Mouse (Mus musculus) lung, embryonic 16.5 days (tissue): ENCODE results near the gene Ndufa4l2. TPM values are rescaled to one million over a fixed set of nuclear protein-coding genes. Genes with fewer than 3 reads are reported as not detected.

Source experiments
- ATAC-seq: fragments of 200-750 bp; cut with Nextera tagmentation; 2 replicates; pipeline ENCODE4 v1.8.0; 2017; ENCODE audit warnings: low read depth, mild to moderate bottlenecking, moderate library complexity
- H3K27ac ChIP-seq: fragments of 300-500 bp; sonication (generic); 2 replicates; pipeline ENCODE4 v1.5.1; 2014; ENCODE audit warnings: mild to moderate bottlenecking, control low read depth, low read length
- H3K27me3 ChIP-seq: fragments of 300-500 bp; sonication (generic); 2 replicates; pipeline ENCODE4 v1.6.1; 2014; ENCODE audit warnings: low read depth, low read length, mixed read lengths; ENCODE audit not compliant: control insufficient read depth, insufficient read depth
- H3K36me3 ChIP-seq: fragments of 300-500 bp; sonication (generic); 2 replicates; pipeline ENCODE4 v1.6.1; 2014; ENCODE audit warnings: low read length; ENCODE audit not compliant: control insufficient read depth, insufficient read depth
- H3K4me1 ChIP-seq: fragments of 300-500 bp; sonication (generic); replicated peaks from 2 replicates; pipeline ENCODE4 v1.6.1; 2014; ENCODE audit warnings: low read length, mixed read lengths; ENCODE audit not compliant: control insufficient read depth, insufficient read depth
- H3K4me2 ChIP-seq: fragments of 300-500 bp; sonication (generic); 2 replicates; pipeline ENCODE4 v1.6.1; 2014; ENCODE audit warnings: low read depth, low read length, control low read depth
- H3K4me3 ChIP-seq: fragments of 300-500 bp; sonication (generic); 2 replicates; pipeline ENCODE4 v1.5.1; 2014; ENCODE audit warnings: mild to moderate bottlenecking, low read length, control low read depth
- H3K9ac ChIP-seq: fragments of 300-500 bp; sonication (generic); 2 replicates; pipeline ENCODE4 v1.6.1; 2014; ENCODE audit warnings: low read length, control low read depth
- H3K9me3 ChIP-seq: fragments of 300-500 bp; sonication (generic); 2 replicates; pipeline ENCODE4 v1.6.1; 2016; ENCODE audit warnings: low read length; ENCODE audit not compliant: control insufficient read depth
- WGBS: fragments of 180-500 bp; shearing (Covaris S2); extraction: QIAGEN DNeasy Blood & Tissue Kit; methylation state at CpG from one replicate; pipeline ENCODE4 v1.1.7; 2014; 5-methylcytosine and 5-hydroxymethylcytosine counted together
- polyA plus RNA-seq: library from polyadenylated mRNA; unstranded; fragments of >200 nt; fragmentation: Nextera tagmentation; extraction: Ambion mirVana; gene quantifications from 2 replicates; pipeline ENCODE4 v1.2.1, GENCODE M21; 2015

Ndufa4l2 gene
- polyA plus RNA-seq = 155 and 169 TPM in 2 replicates

DNA sequence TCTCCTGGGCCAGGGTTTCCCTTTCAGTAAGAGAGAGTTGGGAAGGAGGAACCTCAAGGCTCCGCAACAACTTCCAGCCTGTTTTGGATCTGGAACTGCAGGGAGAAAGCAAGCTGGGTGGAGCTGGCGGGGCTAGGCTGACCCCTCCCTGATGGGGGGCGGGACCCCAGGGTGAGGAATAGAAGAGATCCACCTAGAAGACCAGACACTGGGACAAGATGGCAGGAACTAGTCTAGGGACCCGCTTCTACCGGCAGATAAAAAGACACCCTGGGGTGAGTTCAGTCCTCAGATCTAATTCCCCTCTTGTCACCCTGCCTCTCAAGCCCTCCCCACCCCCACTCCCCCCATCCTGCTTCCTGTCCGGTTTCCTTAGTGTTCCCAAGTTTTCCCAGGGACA, at the start of gene Ndufa4l2:
Ndufa4l2 (plus strand) TSS at position 204 of the 400 bp plus-strand sequence.
- H3K4me3 ChIP-seq = peak within 1 kb of the TSS; percentile 37
- ATAC-seq = no peak
- 16% methylated on average over 6 of the region's 6 CpGs for WGBS
- H3K9ac ChIP-seq = peak within 1 kb of the TSS; percentile 41
- H3K9me3 ChIP-seq = no peaks in the 10 kb centered on the region; the same call in 1 of the 2 replicates
- peak within 1 kb of the TSS; percentile 87 for H3K27ac ChIP-seq
- H3K4me2 ChIP-seq = peak within 1 kb of the TSS; percentile 50
- peaks cover 56% of the 10 kb centered on the region for H3K4me1 ChIP-seq
- H3K27me3 ChIP-seq = peaks cover 35% of the 10 kb centered on the region
- H3K36me3 ChIP-seq = peaks cover 22% of the 10 kb centered on the region

DNA sequence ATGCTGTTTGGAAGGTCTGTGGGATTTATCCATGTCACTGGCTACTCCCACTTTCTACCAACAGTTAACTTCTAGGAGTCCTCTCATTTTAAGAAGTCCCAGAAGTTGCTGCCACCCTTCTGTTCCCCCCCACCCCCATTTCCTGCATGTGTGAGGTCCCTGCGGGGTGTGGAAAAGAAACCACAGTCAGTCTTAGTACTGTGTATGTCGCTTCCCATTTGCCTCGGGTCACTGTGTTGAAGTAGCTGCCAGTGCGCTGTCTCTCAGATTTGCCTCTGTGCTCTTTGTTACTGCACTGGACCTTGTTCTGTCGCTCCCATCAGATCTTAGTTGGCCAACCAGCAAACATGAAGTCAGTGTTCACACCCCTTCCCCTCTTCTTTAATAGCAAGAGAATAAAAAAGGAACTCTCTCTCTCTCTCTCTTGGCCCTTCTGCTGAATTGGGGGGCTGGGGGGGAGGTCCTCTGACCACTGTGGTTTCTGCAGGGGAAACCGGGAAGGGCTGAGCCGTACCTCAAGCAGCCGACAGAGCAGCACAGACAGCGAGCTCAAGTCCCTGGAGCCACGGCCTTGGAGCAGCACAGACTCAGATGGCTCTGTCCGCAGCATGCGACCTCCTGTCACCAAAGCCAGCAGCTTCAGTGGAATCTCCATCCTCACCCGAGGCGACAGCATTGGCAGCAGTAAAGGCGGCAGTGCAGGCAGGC, 43.3 kb upstream of the Ndufa4l2 start:
- H3K27ac ChIP-seq = peak overlapping the region; percentile 30; the same call in 1 of the 2 replicates
- peak; percentile 72 for ATAC-seq
- H3K27me3 ChIP-seq = no peaks in the 10 kb centered on the region
- H3K9ac ChIP-seq = no peak overlapping the region
- no peak overlapping the region for H3K4me3 ChIP-seq
- 47% methylated on average over 15 of the region's 15 CpGs for WGBS
- H3K4me2 ChIP-seq = no peak overlapping the region
- peaks cover 5% of the 10 kb centered on the region for H3K36me3 ChIP-seq
- no peaks in the 10 kb centered on the region for H3K4me1 ChIP-seq
- H3K9me3 ChIP-seq = no peaks in the 10 kb centered on the region

DNA sequence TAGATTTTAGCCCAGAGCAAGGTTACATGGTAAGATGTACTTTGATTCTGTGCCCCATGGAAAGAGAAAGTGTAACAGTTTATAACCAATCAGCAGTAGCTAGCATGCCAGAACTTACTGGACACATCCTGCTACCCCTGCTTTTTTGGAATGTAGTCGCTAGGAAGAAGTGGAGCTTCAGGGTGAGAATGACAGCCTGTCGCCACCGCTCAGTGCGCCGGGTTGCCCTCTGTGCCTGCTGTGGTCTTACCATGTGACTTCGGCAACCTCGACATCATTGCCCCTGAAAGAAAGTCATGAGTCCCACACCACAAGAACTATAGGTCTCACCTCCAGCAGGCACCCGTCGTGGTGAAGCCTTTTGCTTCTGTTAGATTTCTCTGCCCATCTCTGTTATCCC, 42.0 kb upstream of the Ndufa4l2 start:
- Histone ChIP-seq H3K9ac (no peak overlapping the region), H3K4me3 (no peak overlapping the region), H3K27ac (no peak overlapping the region), H3K4me2 (no peak overlapping the region), H3K4me1 (no peaks in the 10 kb centered on the region), H3K27me3 (no peaks in the 10 kb centered on the region), H3K9me3 (no peaks in the 10 kb centered on the region), H3K36me3 (peaks cover 5% of the 10 kb centered on the region)
- ATAC-seq = no peak
- 68% methylated on average over 9 of the region's 9 CpGs for WGBS

DNA sequence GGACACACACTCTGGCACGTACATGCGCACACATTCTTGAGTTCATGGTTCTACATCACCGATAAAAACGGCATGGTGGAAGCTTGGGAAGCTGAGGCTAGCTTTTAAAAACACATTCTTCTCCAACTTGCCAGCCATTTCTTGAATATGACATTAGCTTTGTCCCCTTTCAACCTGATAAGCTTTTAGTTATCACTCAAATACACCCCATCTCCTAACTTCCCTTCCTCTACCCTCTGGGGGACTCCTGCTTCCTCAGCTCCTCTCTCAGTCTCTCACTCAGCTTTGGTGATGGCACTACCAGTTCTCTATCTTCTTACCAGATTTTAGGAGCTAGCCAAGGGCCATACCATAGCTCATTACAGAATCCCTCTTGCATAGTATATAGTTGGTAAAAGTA, 39.6 kb upstream of the Ndufa4l2 start:
- Histone ChIP-seq H3K4me2 (no peak overlapping the region), H3K4me3 (no peak overlapping the region), H3K27ac (no peak overlapping the region), H3K36me3 (peaks cover 2% of the 10 kb centered on the region), H3K9ac (no peak overlapping the region), H3K9me3 (no peaks in the 10 kb centered on the region), H3K27me3 (no peaks in the 10 kb centered on the region), H3K4me1 (no peaks in the 10 kb centered on the region)
- no peak for ATAC-seq
- WGBS = 91% methylated on average over 4 of the region's 4 CpGs

DNA sequence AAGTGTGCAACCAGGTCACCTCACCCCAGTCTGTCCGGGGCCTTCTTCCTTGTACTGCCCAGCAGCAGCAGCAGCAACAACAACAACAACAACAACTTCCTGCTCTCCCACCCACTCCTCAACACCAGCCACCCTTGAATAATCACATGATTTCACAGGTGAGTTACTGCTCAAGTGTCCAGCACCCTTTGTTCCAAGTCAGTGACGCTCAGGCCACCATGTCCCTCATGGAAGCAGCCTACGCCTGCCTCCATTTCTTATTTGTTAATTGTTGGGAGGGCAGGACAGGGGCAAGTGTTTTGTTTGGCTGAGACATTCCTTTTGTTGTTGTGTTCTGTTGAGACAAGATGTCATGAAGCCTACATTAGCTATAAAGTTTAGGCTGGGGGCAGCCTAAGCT, 38.2 kb upstream of the Ndufa4l2 start:
- H3K4me1 ChIP-seq = no peaks in the 10 kb centered on the region; the same call in 1 of the 2 replicates
- H3K4me3 ChIP-seq = no peak overlapping the region
- H3K27ac ChIP-seq = no peak overlapping the region
- H3K4me2 ChIP-seq = no peak overlapping the region
- H3K27me3 ChIP-seq = no peaks in the 10 kb centered on the region
- H3K36me3 ChIP-seq = no peaks in the 10 kb centered on the region; the same call in none of the 2 replicates
- H3K9me3 ChIP-seq = no peaks in the 10 kb centered on the region
- 85% methylated on average over 3 of the region's 3 CpGs for WGBS
- H3K9ac ChIP-seq = no peak overlapping the region
- ATAC-seq = no peak

DNA sequence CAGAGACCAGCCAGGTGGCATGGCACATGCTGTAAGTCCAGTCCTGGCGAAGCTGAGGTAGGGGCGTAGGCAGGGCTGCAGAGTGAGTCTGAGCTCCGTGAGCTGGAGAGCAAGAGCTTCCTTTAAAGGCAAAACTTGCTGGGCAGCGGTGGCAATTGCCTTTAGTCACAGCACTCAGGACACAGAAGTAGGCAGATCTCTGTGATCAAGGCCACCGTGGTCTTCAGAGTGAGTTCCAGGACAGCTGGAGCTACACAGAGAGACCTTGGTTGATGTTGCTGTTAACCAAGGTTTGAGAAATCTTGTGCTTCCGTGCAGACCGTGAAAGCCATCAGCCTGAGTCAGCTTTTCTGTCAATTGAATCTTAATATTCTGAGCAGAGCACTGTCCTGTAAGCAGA, 37.5 kb upstream of the Ndufa4l2 start:
- no peaks in the 10 kb centered on the region for H3K27me3 ChIP-seq
- H3K9me3 ChIP-seq = no peaks in the 10 kb centered on the region
- no peaks in the 10 kb centered on the region; the same call in none of the 2 replicates for H3K36me3 ChIP-seq
- H3K9ac ChIP-seq = no peak overlapping the region
- H3K4me2 ChIP-seq = no peak overlapping the region
- H3K4me1 ChIP-seq = no peaks in the 10 kb centered on the region; the same call in 1 of the 2 replicates
- no peak overlapping the region for H3K27ac ChIP-seq
- H3K4me3 ChIP-seq = no peak overlapping the region
- WGBS = 84% methylated on average over 7 of the region's 7 CpGs
- no peak for ATAC-seq

DNA sequence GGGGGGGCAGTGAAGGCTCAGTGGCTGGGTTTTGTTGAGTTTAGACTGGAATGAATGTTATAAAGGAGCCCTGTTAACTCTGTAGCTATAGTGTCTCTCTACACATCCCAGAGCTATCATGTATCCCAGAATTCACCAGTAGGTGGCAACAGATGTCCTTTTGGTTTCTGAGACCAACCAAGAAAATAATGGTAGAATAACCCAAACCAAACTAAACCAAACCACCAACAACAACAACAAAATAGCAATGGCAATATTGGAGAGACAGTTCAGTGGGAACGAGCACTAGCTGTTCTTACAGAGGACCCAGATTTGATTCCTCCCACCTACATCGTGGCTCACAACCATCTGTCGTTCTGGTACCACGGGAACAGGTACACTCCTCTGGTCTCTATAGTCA, 35.6 kb upstream of the Ndufa4l2 start:
- H3K4me1 ChIP-seq = no peaks in the 10 kb centered on the region; the same call in 1 of the 2 replicates
- H3K4me2 ChIP-seq = no peak overlapping the region
- H3K27me3 ChIP-seq = no peaks in the 10 kb centered on the region
- no peaks in the 10 kb centered on the region for H3K9me3 ChIP-seq
- WGBS = 94% methylated on average over 4 of the region's 4 CpGs
- H3K36me3 ChIP-seq = no peaks in the 10 kb centered on the region; the same call in none of the 2 replicates
- no peak overlapping the region for H3K27ac ChIP-seq
- no peak for ATAC-seq
- H3K4me3 ChIP-seq = no peak overlapping the region
- H3K9ac ChIP-seq = no peak overlapping the region

DNA sequence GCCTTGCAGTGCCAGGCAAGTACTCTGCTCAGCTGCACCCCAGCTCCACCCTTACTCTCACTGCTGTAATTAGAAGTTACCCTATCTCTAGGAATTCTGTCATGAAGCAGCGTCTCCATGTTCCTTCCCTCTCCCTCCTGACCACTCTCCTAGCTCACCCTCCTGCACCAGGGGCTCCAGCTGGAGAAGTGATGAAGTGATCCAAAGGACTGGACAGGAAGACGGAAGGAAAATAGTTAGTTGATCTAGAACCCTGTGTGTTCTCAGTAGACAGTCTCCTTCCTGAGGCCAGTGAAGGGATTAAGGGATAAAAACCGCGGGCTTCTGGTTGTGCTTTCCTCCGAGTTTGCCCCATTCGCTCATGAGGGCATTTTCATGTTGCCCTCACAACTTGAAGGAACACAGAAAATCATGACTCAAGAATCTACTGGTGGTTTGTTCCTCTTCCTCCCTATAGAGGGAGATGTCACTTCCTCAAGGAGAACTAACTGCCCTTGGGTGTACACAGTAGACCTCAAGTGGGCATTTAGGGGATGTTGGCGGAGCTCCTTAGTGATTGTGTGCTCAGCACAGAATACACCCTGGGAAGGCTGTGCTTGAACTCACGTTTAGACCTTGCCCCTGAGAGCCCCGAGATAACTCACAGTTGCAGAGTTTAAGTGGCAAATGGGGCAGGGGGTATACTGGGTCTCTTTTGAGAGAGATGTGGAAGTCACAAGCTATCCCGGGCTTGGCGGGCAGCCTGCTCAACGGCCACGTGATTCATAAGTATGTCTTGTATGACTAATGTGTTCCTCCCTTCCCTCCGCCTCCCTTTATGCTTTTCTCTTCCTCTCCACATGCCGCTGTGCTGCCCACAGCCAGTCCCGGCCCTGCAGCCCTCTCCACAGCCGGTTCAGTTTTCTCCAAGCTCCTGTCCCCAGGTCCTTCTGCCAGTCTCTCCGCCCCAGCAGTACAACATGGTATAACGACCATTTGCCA, 33.6 kb upstream of the Ndufa4l2 start:
- WGBS = 56% methylated on average over 19 of the region's 19 CpGs
- Histone ChIP-seq H3K4me2 (no peak overlapping the region), H3K9me3 (no peaks in the 10 kb centered on the region), H3K4me1 (no peaks in the 10 kb centered on the region; the same call in 1 of the 2 replicates), H3K27me3 (no peaks in the 10 kb centered on the region), H3K9ac (peak overlapping the region; percentile 31; the same call in 1 of the 2 replicates), H3K4me3 (no peak overlapping the region), H3K27ac (peak overlapping the region; percentile 49; the same call in 1 of the 2 replicates), H3K36me3 (peaks cover 13% of the 10 kb centered on the region)
- peak; percentile 87 for ATAC-seq

DNA sequence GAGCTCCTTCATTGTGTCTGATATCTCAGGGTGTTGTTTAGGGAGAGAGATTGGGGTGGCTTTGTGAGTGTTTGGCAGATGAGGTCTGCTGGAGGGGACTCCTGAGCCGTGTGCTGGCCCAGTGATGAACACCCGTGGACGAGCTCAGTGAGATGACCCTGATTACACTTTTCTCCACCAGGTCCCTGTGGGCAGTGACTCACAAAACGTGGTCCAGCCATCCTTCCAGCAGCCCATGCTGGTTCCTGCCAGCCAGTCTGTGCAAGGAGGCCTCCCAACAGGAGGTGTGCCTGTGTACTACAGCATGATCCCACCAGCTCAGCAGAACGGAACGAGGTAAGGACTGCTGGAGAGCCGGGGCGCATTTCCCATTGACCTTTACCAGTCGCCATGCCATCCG, 29.5 kb upstream of the Ndufa4l2 start:
- H3K4me1 ChIP-seq = no peaks in the 10 kb centered on the region; the same call in 1 of the 2 replicates
- no peaks in the 10 kb centered on the region for H3K9me3 ChIP-seq
- peaks cover 31% of the 10 kb centered on the region for H3K36me3 ChIP-seq
- H3K4me3 ChIP-seq = no peak overlapping the region
- no peak overlapping the region for H3K9ac ChIP-seq
- no peak overlapping the region for H3K4me2 ChIP-seq
- H3K27me3 ChIP-seq = no peaks in the 10 kb centered on the region
- 84% methylated on average over 10 of the region's 10 CpGs for WGBS
- no peak for ATAC-seq
- H3K27ac ChIP-seq = no peak overlapping the region
